Mouse (Mus musculus) G1E (cell line): Measurements from ENCODE around the gene Lemd1. TPM values are rescaled to one million over a fixed set of nuclear protein-coding genes. Genes with fewer than 3 reads are reported as not detected.
"Not testable (repeated sequence)": the region's sequence is repeated elsewhere in the genome, so short reads cannot be mapped to it uniquely, and the experiment has no call there.

Source experiments
- ATAC-seq: 2 replicates; pipeline ENCODE4 v1.8.0; 2016; ENCODE audit warnings: mild to moderate bottlenecking; ENCODE audit not compliant: insufficient number of reproducible peaks, poor library complexity, low FRiP score, severe bottlenecking; ENCODE audit errors: extremely low read depth
- DNase-seq: peaks from one replicate; pipeline ENCODE4 v3.0.0; 2012; ENCODE audit warnings: low spot score
- H3K27me3 ChIP-seq: 2 replicates; pipeline ENCODE4 v1.6.1; 2012; ENCODE audit warnings: mild to moderate bottlenecking, low read length, inconsistent platforms; ENCODE audit not compliant: insufficient read depth
- H3K36me3 ChIP-seq: replicated peaks from 2 replicates; pipeline ENCODE3; 2012; ENCODE audit warnings: mild to moderate bottlenecking, inconsistent platforms
- H3K4me1 ChIP-seq: 2 replicates; pipeline ENCODE4 v1.6.1; 2012; ENCODE audit warnings: low read depth, low read length, inconsistent platforms, mixed read lengths; ENCODE audit not compliant: insufficient read depth
- H3K4me3 ChIP-seq: 2 replicates; pipeline ENCODE4 v1.5.1; 2012; ENCODE audit warnings: low read depth, mild to moderate bottlenecking, inconsistent platforms, low read length, moderate library complexity, mixed read lengths
- H3K9me3 ChIP-seq: replicated peaks from 2 replicates; pipeline ENCODE4 v1.6.1; 2012; ENCODE audit warnings: inconsistent platforms
- CTCF ChIP-seq: IDR thresholded peaks from 2 replicates; pipeline ENCODE4 v1.5.1; 2012; ENCODE audit warnings: low read depth, low read length, inconsistent platforms, mixed read lengths
- GATA1 ChIP-seq: IDR thresholded peaks from 2 replicates; pipeline ENCODE4 v1.6.1; 2012; ENCODE audit warnings: borderline replicate concordance, low read length, inconsistent platforms, mixed read lengths
- GATA2 ChIP-seq: IDR thresholded peaks from 2 replicates; pipeline ENCODE4 v1.6.1; 2012; ENCODE audit warnings: low read depth, low read length, inconsistent platforms, borderline replicate concordance
- POLR2AphosphoS5 ChIP-seq: IDR thresholded peaks from 2 replicates; pipeline ENCODE4 v1.6.1; 2012; ENCODE audit warnings: low read depth, low read length, inconsistent platforms; ENCODE audit not compliant: insufficient replicate concordance
- TAL1 ChIP-seq: conservative IDR thresholded peaks from 2 replicates; pipeline ENCODE4 v1.6.1; 2012; ENCODE audit warnings: low read depth, low read length, inconsistent platforms, mixed read lengths
- polyA plus RNA-seq: library from polyadenylated mRNA; stranded (reverse); fragments of >175 nt; gene quantifications from 2 replicates; pipeline ENCODE4 v1.2.3, GENCODE M21; 2012
- total RNA-seq, 2 experiments: library from RNA; stranded (forward) in 1 of 2; stranded (reverse) in 1 of 2; fragments of 200-1000 nt in 1 of 2; fragments of >200 nt in 1 of 2; fragmentation: Nextera tagmentation in 1 of 2; gene quantifications; 2 replicates each; pipeline ENCODE4 v1.2.3; 2014 to 2017

Lemd1 gene
- total and polyA plus RNA-seq, 3 experiments, result 0.44 TPM; not detected in 2

DNA sequence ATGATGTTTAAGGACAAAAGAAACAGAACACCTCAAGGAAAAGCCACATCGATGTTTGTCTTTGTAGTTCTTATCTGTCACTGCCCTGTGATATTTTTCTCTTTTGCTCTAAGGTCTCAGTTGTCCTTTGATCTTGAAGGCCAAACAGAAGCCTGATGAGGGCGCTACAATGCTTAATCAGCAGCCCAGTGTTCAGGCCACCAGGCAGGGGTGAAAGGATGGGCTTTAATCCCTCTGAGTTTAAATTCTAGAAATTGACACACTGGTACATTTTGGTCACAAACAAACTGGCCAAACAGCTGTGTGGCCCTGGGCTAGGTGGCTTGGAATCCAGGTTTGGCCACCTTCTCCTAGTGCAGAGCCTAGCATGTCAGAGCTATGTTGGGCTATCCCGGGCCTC lies 85.5 kb downstream of the Lemd1 start:
- peaks cover 12% of the 10 kb centered on the region for H3K27me3 ChIP-seq
- H3K36me3 ChIP-seq, result no peaks in the 10 kb centered on the region
- no peaks in the 10 kb centered on the region for H3K4me1 ChIP-seq
- DNase-seq (no peak), ATAC-seq (no peak)
- H3K4me3 ChIP-seq, result no peak overlapping the region
- H3K9me3 ChIP-seq, result no peaks in the 10 kb centered on the region
- TF ChIP-seq CTCF (no peak), GATA1 (no peak), GATA2 (no peak), POLR2AphosphoS5 (no peak), TAL1 (no peak)

DNA sequence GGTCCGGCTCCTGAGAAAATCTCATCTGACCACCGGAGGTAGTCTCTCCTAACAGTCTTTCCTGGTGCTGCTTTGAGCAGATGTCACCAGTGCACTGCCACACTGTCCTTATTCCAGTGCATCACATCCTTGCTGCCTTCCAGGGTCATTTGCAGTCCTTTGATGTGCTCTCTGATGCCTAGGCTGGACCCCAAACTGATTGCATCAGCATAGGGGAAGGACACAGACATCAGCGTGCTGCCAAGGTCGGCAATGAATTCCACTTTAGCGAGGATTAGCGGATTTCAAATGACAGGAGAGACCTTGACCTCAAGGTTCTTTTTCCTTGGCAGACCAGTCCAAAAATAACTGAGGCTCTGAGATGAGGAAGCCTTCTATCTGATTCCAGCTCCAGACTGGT lies 85.9 kb downstream of the Lemd1 start:
- ATAC-seq, result no peak
- H3K4me1 ChIP-seq, result no peaks in the 10 kb centered on the region

DNA sequence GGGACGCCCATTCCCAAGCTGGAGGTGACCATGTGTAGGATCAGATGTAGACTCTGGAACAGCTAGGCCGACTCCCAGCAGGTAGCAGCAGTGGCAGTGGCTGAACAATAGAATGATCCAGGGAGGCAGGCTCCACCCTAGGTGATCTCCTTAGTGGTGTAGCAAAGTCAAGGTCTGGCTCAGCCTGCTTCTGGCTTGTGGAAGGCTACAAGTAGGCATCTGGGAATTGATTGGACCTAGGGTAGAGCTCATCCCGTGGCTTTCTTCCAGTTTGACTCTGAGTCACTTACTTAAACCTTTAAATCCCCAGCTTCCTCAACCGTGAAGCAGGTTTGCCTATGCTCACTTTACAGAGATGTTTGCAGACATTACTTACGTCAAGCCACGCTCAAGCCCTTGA lies 89.4 kb downstream of the Lemd1 start:
- peaks cover 22% of the 10 kb centered on the region for H3K27me3 ChIP-seq
- DNase-seq, ATAC-seq, H3K4me3 ChIP-seq, H3K4me1 ChIP-seq, H3K9me3 ChIP-seq, H3K36me3 ChIP-seq: not testable (repeated sequence)

More for the DNA sequence above, 85.9 kb downstream of the Lemd1 start:
- Histone ChIP-seq H3K9me3 (no peaks in the 10 kb centered on the region), H3K4me3 (no peak overlapping the region), H3K27me3 (peaks cover 14% of the 10 kb centered on the region), H3K36me3 (no peaks in the 10 kb centered on the region)
- TF ChIP-seq GATA1, result no peak
- no peak for TF ChIP-seq POLR2AphosphoS5
- TF ChIP-seq GATA2, result no peak
- no peak for TF ChIP-seq TAL1
- no peak for DNase-seq

DNA sequence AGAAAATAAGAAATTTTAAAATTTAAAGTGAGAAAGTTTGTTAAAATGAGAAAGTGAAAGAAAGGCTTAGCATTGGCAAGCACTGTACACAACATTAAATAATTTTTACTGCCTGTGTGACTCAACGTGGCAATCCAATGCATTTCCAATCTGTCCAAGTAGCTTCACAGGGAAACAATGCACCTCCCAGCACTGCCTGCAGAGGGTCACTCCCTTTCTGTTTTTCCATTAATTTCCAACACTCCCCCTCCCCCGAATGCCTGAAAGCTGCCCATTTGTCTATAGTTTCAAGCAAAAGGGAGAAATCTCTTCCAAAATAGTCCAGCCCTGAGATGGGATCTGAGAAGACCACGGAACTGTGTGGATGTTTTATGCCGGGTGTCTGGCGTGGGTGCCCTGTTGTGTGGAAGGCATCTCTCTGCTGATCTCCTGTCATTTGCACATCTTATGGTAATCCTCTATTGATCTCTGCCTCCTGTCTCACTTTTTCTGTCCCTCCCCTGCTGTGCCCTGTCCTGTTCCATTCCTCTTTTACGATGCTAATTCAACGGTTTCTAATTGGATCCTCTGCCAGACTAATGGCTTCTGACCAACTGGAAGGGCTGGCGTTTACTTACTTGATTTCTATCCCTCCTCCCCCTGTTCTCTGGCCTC lies 90.4 kb downstream of the Lemd1 start:
- H3K4me3 ChIP-seq, result no peak overlapping the region
- no peaks in the 10 kb centered on the region for H3K9me3 ChIP-seq
- no peaks in the 10 kb centered on the region for H3K4me1 ChIP-seq
- H3K27me3 ChIP-seq, result peaks cover 24% of the 10 kb centered on the region
- TF ChIP-seq GATA2, result no peak
- no peak for DNase-seq
- no peak for ATAC-seq
- no peaks in the 10 kb centered on the region for H3K36me3 ChIP-seq

DNA sequence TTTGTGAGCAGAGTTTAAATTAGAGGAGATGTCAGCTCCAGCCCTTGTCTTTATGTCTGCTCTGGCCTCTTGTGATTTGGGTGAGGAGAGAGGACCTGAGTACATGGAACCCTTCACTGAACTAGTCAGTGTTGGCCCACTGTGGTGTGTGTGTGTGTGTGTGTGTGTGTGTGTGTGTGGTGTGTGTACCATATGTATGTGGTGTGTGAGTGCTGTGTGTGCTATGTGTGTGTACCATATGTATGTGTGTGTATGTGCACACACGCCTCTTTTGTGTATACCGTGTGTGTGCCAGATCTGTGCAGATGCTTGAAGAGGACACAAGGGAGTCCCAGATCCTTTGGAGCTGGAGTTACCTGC lies 90.9 kb downstream of the Lemd1 start:
- H3K9me3 ChIP-seq, result no peaks in the 10 kb centered on the region
- H3K4me3 ChIP-seq, result no peak overlapping the region
- ATAC-seq (no peak), DNase-seq (no peak)
- H3K36me3 ChIP-seq, result no peaks in the 10 kb centered on the region
- peaks cover 22% of the 10 kb centered on the region for H3K27me3 ChIP-seq
- H3K4me1 ChIP-seq, result no peaks in the 10 kb centered on the region
- TF ChIP-seq POLR2AphosphoS5 (no peak), TAL1 (no peak), CTCF (no peak), GATA1 (no peak), GATA2 (no peak)

DNA sequence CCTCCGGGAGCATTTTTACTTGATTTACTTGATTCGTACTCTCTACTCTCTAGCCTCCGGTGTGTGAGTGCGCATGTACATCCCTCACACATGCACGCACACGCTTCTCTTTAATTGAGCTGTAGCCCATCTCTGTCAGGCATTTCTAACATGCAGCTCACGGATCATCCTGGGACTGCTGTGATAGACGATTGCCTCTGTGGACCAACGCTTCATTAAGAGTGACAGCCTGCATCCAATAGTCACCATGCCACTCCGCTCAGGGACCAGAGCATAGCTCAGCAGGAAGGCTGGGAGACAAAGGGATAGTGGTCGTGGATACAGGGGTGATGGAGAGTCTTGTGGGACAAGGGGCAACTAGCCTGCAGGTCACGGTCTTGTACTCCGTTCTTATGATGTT lies 91.8 kb downstream of the Lemd1 start:
- Histone ChIP-seq H3K4me1 (no peaks in the 10 kb centered on the region), H3K36me3 (no peaks in the 10 kb centered on the region), H3K27me3 (peaks cover 21% of the 10 kb centered on the region), H3K9me3 (no peaks in the 10 kb centered on the region), H3K4me3 (no peak overlapping the region)
- ATAC-seq (no peak), DNase-seq (no peak)
- no peak for TF ChIP-seq GATA1
- no peak for TF ChIP-seq GATA2
- no peak for TF ChIP-seq CTCF
- TF ChIP-seq POLR2AphosphoS5, result no peak
- no peak; the same call in 1 of the 2 replicates for TF ChIP-seq TAL1

DNA sequence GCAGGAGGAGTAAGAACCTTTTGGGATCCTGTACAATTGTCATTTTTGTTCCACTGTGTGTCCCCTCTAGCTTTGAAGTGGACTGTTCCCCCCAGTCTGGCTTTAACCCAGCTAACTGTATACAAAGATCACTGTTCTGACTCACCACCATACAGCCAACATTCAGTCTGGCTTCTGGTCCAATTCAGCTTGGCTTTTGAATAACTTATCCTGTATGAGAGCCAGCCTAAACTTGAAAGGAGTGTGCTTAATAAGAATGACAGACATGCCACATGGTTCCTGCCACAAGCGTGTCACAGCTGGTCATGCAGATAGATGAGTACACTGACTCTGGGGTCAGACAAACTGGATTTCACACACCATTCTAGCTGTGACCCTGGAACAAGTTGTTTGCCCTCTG lies 95.5 kb downstream of the Lemd1 start:
- ATAC-seq, result no peak

More for the DNA sequence above, 95.5 kb downstream of the Lemd1 start:
- no peak overlapping the region for H3K4me3 ChIP-seq
- TF ChIP-seq CTCF (no peak), GATA2 (no peak), GATA1 (no peak), POLR2AphosphoS5 (no peak), TAL1 (no peak)
- peaks cover 22% of the 10 kb centered on the region for H3K27me3 ChIP-seq
- DNase-seq, result no peak
- H3K36me3 ChIP-seq, result no peaks in the 10 kb centered on the region
- H3K9me3 ChIP-seq, result no peaks in the 10 kb centered on the region
- no peaks in the 10 kb centered on the region for H3K4me1 ChIP-seq
